Comparison of ENCODE assay signal across 8 mouse cellular contexts in genomic region chr10:42478341-42478720, GRCm38 (mm10). TPM values are rescaled to one million over a fixed set of nuclear protein-coding genes. Genes with fewer than 3 reads are reported as not detected.
DNase-seq lines count a peak whose midpoint lies in the region; ATAC-seq lines count a peak whose summit lies in the region.

Gene Afg1l (minus strand): TSS chr10:42478565.

- peak within 1 kb of the TSS; percentile 85 for H3K9ac ChIP-seq in hindbrain, embryonic 11.5 days (ENCODE audit: low read depth, low read length)

- peak within 1 kb of the TSS; percentile 64 for H3K4me2 ChIP-seq in hindbrain, embryonic 11.5 days (replicated peaks; ENCODE audit: low read depth, low read length)

- peak within 1 kb of the TSS; percentile 79 for H3K4me3 ChIP-seq in hindbrain, embryonic 11.5 days (ENCODE audit: low read depth, low read length)

- no peaks in the 10 kb centered on the region for H3K4me1 ChIP-seq in hindbrain, embryonic 11.5 days (replicated peaks; ENCODE audit: control insufficient read depth, insufficient read depth, low read length)

- peak; percentile 99 for DNase-seq in NIH3T3 (ENCODE audit: low read depth)
- DNase-seq in cerebellum, adult 9-11 months = peak; percentile 95
- DNase-seq in frontal cortex, adult 2 months (ENCODE audit: extremely low spot score in 1 of 2, low spot score in 1 of 2) = peak; percentile 91 to 95
- peak; percentile 94 for DNase-seq in hindbrain, embryonic 11.5 days (ENCODE audit: low spot score)
- peak; percentile 94 for DNase-seq in layer of hippocampus, postnatal 10 days (ENCODE audit: low spot score in 2 of 2)
- peak; percentile 98 for DNase-seq in lung, postnatal 10 days
- peak; percentile 93 for DNase-seq in retina, embryonic 14.5 days (ENCODE audit: low spot score)
- DNase-seq in thymus, postnatal 4 days = peak; percentile 97

- WGBS in hindbrain, embryonic 11.5 days = under 1% methylated on average over 29 of the region's 29 CpGs

- H3K27ac ChIP-seq in hindbrain, embryonic 11.5 days (ENCODE audit: low read depth, low read length) = peak within 1 kb of the TSS; percentile 87

- H3K36me3 ChIP-seq in hindbrain, embryonic 11.5 days (ENCODE audit: control insufficient read depth, insufficient read depth, low read length) = no peaks in the 10 kb centered on the region

- no peaks in the 10 kb centered on the region for H3K9me3 ChIP-seq in hindbrain, embryonic 11.5 days (ENCODE audit: control insufficient read depth, low read length)

- ATAC-seq in hindbrain, embryonic 11.5 days (ENCODE audit: low FRiP score) = peak; percentile 94

- H3K27me3 ChIP-seq in hindbrain, embryonic 11.5 days (ENCODE audit: control insufficient read depth, insufficient read depth, low read length) = no peaks in the 10 kb centered on the region

RNA-seq across cellular contexts. Expression of gene Afg1l, which starts in this region (rescaled TPM):
- 18.1 and 19.1 TPM in 2 replicates for polyA plus RNA-seq in frontal cortex, adult 2 months (2012; rRNA removed)
- polyA plus RNA-seq in hindbrain, embryonic 11.5 days (2014; fragmentation: Nextera tagmentation; extraction: Ambion mirVana) = 5.1 and 6.2 TPM in 2 replicates
- total RNA-seq in layer of hippocampus, postnatal 10 days (2021) = 10 to 100 TPM in 1 of 2 experiments, 1 to 10 TPM in 1; 9.6 to 10.6 TPM

Comparison
In these comparisons a context has a peak if more than half of its experiments do, and no peak if none do; other contexts are left out.
1. Peak in every context shown above with its lines: DNase-seq, ATAC-seq, H3K4me3 ChIP-seq and H3K27ac ChIP-seq.